Mouse (Mus musculus) T-helper 1 cell (primary cell): ENCODE data around the gene Gpr176.
"Not testable (repeated sequence)": the region's sequence is repeated elsewhere in the genome, so short reads cannot be mapped to it uniquely, and the experiment has no call there.

Source experiments
- in situ Hi-C: fragments of 300-600 bp; cut with MboI, MseI; formaldehyde crosslinking; loops from one replicate; pipeline ENCODE4 v1.15.1; 2025; ENCODE audit warnings: high pct_unique_total_duplicates

The Gpr176 gene

GRCm38 (mm10) chr2:118301656-118302055 is 71.6 kb downstream of the Gpr176 start:
- in situ Hi-C loops, result no loop called here

GRCm38 (mm10) chr2:118301041-118301545 is 72.1 kb downstream of the Gpr176 start:
- in situ Hi-C loops, result no loop called here

- in situ Hi-C loops, result no loop called here
Observed at GRCm38 (mm10) chr2:118299981-118300380, 73.2 kb downstream of the Gpr176 start.

- in situ Hi-C loops, result no loop called here
Observed at GRCm38 (mm10) chr2:118298601-118299000, 74.6 kb downstream of the Gpr176 start.

GRCm38 (mm10) chr2:118297966-118298365 is 75.3 kb downstream of the Gpr176 start:
- in situ Hi-C loops, result no loop called here

GRCm38 (mm10) chr2:118295505-118295904 is 77.7 kb downstream of the Gpr176 start:
- in situ Hi-C loops, result no loop called here

GRCm38 (mm10) chr2:118293583-118293982 is 79.6 kb downstream of the Gpr176 start:
- in situ Hi-C loops, result no loop called here

GRCm38 (mm10) chr2:118289066-118289460 is 84.2 kb downstream of the Gpr176 start:
- in situ Hi-C loops, result not testable (repeated sequence)

GRCm38 (mm10) chr2:118288326-118289065 is 84.7 kb downstream of the Gpr176 start:
- in situ Hi-C loops, result no loop called here

GRCm38 (mm10) chr2:118287678-118288077 is 85.5 kb downstream of the Gpr176 start:
- in situ Hi-C loops, result no loop called here

GRCm38 (mm10) chr2:118282467-118282866 is 90.8 kb downstream of the Gpr176 start:
- in situ Hi-C loops, result no loop called here

- in situ Hi-C loops, result no loop called here
Observed at GRCm38 (mm10) chr2:118278249-118278648, 95.0 kb downstream of the Gpr176 start.

GRCm38 (mm10) chr2:118271606-118272005 is 101.6 kb downstream of the Gpr176 start:
- in situ Hi-C loops, result no loop called here

GRCm38 (mm10) chr2:118270213-118270612 is 103.0 kb downstream of the Gpr176 start:
- in situ Hi-C loops, result no loop called here

GRCm38 (mm10) chr2:118263914-118264201 is 109.4 kb downstream of the Gpr176 start:
- in situ Hi-C loops, result no loop called here

- in situ Hi-C loops, result no loop called here
Observed at GRCm38 (mm10) chr2:118263151-118263913, 109.9 kb downstream of the Gpr176 start.

GRCm38 (mm10) chr2:118262673-118263072 is 110.5 kb downstream of the Gpr176 start:
- in situ Hi-C loops, result no loop called here

GRCm38 (mm10) chr2:118259746-118260145 is 113.5 kb downstream of the Gpr176 start:
- in situ Hi-C loops, result loop anchor here (5.0 to 10.0 kb wide), 2 partner anchors 353 to 975 kb away; partner anchors contain the start of gene Spint1

- in situ Hi-C loops, result loop anchor here (5.0 to 10.0 kb wide), 2 partner anchors 355 to 978 kb away; partner anchors contain the start of gene Spint1
Observed at GRCm38 (mm10) chr2:118257094-118257493, 116.1 kb downstream of the Gpr176 start.

- in situ Hi-C loops, result loop anchor here (5.0 to 10.0 kb wide), 2 partner anchors 356 to 978 kb away; partner anchors contain the start of gene Spint1
Observed at GRCm38 (mm10) chr2:118256621-118257053, 116.6 kb downstream of the Gpr176 start, which contains the start of gene Fsip1. Gene Fsip1, minus strand, starts transcription at chr2:118256966.

- in situ Hi-C loops, result loop anchor here (10.0 kb wide), 1 partner anchor 980 kb away; the partner anchor contains the start of gene Spint1
Observed at GRCm38 (mm10) chr2:118254516-118254915, 118.7 kb downstream of the Gpr176 start.

- in situ Hi-C loops, result no loop called here
Observed at GRCm38 (mm10) chr2:118248966-118249365, 124.3 kb downstream of the Gpr176 start.
